Mouse (Mus musculus) T-cell, adult 2 months (primary cell): ENCODE results near the gene Hsd3b7.
A peak's percentile ranks its signal among the peaks of the same experiment; 100 is the strongest.

Experiments used
- DNase-seq: peaks from one replicate; pipeline ENCODE4 v3.0.0; 2022; ENCODE audit warnings: low spot score

Gene Hsd3b7

GRCm38 (mm10) chr7:127776426-127776825, 24.0 kb upstream of the Hsd3b7 start, which contains the start of gene Setd1a:
Gene Setd1a, plus strand, starts transcription at chr7:127776670.
- DNase-seq, result peak; percentile 71

- peak; percentile 97 for DNase-seq
These were observed 23.4 kb upstream of the Hsd3b7 start for GRCm38 (mm10) chr7:127776878-127777473.

DNA sequence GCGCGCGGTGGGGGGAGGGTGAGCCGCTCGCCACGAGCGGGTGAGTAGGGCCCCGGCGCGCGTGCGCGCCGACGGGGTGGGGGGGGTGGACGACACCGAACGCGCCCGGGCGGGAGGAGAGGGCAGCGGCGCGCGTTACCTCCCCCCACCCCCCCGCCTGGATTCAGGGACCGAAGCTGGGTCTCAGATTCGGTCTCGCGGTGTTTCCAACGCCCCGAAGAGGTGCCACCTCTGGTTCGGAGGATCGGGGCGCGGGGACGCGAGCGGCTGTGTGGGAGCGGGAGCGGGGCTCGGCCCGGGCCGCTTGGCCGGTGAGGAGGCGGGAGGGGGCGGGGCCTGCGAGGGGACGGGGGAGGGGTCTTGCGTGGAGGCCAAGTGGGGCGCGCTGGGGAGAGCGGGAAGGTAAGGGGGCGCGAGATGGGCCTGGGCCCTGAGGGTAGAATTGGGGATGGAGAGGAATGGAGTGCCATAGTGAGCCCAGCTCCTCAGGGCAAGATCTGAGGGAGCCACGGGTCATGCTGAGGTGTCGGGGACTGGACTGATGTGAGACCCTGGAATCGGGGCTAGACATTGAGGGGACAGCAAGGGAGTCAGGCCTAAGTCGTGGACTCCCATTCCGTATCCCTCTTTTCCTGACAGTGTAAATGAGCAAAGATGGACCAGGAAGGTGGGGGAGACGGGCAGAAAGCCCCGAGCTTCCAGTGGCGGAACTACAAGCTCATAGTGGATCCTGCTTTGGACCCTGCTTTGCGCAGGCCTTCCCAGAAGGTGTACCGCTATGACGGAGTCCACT, 22.7 kb upstream of the Hsd3b7 start:
- peak; percentile 46 for DNase-seq

GRCm38 (mm10) chr7:127778350-127778749, 22.1 kb upstream of the Hsd3b7 start:
- DNase-seq, result no peak

GRCm38 (mm10) chr7:127785308-127785707, 15.1 kb upstream of the Hsd3b7 start, which contains the start of gene Gm49388:
Gene Gm49388, plus strand, starts transcription at chr7:127785608.
- no peak for DNase-seq

DNA sequence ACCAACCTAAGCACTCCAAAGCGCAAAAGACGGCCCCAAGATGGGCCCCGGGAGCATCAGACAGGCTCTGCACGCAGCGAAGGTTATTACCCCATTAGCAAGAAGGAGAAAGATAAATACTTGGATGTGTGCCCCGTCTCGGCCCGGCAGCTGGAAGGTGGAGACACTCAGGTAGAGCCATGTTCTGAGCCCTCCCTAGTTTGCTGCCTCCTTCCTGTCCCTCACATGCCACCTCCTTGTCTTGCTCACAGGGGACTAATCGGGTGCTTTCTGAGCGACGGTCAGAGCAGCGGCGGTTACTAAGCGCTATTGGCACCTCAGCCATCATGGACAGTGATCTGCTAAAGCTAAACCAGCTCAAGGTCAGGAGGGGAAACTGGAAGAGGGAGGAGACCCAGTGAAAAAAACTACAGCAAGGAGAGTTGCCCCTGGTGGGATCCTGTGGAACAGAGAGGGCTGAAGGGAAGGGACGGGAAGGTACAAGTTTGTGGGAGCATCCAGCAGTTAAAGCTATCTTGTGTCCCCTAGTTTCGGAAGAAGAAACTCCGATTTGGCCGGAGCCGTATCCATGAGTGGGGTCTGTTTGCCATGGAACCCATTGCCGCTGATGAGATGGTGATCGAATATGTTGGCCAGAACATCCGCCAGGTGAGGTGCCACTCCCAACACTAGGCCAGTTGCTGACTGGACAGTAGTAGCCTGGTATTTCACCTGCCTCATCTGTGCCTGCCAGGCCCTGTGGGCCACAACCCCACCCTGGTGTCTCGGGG, 3.1 kb upstream of the Hsd3b7 start:
- no peak for DNase-seq

DNA sequence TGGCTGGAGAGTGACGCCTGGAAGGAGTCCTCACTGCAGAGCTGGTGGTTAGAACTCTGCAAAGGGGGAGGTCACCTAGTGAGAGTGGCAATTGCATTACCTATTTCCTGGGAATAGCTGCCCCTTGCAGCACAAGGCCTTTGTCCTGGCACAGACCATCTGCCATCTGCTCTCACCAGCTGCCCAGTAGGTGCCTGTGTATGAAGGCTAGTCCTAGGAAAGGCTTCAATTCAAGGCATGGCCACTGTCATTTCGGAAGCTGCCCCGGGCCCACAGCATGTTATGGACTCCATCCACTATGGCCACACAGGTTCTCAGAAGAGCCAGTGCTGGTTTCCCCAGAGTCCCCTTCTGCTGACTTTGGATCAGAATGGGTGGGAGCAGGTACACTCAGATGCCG, 1.8 kb upstream of the Hsd3b7 start:
- no peak for DNase-seq

- DNase-seq, result no peak
These were observed 1.2 kb upstream of the Hsd3b7 start for GRCm38 (mm10) chr7:127799211-127799610.

- DNase-seq, result no peak
These were observed 666 bp upstream of the Hsd3b7 start for GRCm38 (mm10) chr7:127799738-127800137.

- DNase-seq, result no peak
These were observed 712 bp downstream of the Hsd3b7 start for GRCm38 (mm10) chr7:127801010-127801621.

DNA sequence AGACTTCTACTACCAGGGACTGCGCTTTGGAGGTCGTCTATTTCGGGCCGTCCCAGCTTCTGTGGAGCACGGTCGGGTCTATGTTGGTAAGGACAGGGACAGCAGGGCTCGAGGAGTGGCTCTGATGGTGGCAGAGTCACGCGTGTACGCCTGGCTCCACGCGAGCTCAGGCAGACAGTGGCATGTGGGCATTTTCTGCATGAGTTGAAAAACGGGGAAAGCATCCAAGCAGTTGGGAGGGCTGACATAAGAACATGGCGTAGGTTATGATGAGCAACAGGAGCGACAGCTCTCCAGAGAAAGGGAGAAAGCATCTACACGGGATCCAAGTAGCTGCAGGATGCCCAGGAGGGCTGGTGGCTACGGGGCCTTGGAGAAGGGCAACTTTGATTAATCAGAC, 1.9 kb downstream of the Hsd3b7 start:
- DNase-seq, result no peak

GRCm38 (mm10) chr7:127808821-127809220, 8.4 kb downstream of the Hsd3b7 start:
- no peak for DNase-seq

GRCm38 (mm10) chr7:127809846-127810245, 9.4 kb downstream of the Hsd3b7 start:
- DNase-seq, result no peak

DNA sequence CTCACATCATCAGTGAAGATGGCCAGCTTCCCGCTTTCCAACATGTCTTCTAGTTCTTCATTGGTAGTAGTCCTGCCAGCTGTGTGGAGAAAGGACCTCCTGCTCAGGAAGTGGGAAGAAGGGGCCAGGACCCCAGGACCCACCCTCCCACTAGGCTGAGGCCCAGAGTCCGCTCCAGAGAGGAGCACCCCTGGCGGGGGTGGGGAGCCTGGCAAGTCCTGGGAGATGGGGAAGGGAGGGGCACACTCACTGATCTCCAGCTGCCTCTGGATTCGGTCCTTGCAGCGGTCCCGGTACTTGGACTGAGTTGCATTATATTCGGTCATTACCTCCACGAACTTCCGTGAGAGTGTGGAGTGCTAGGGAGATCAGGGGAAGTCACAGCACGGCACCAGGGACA, 10.2 kb downstream of the Hsd3b7 start:
- no peak for DNase-seq

DNA sequence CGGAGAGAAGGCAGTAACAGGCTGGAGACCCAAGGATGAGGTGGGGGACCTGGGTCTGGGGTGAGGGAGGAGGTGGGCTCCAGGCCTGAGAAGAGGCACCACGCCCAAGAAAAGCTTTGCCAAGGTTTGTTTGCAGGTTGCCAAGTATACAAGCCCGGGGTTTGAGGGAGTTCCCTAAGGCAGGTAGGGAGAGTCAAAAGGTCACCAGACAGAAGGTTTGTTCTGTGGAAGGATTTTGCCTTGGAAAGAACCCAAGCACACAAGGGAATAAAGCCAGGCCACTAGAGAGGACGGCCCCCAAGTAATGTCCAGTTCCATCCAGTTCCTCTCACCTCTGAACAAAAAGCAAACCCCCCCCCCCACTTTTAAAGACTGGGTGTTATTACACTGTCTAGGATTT, 10.8 kb downstream of the Hsd3b7 start:
- no peak for DNase-seq

GRCm38 (mm10) chr7:127812292-127812691, 11.9 kb downstream of the Hsd3b7 start:
- DNase-seq, result no peak

- no peak for DNase-seq
These were observed 13.4 kb downstream of the Hsd3b7 start for GRCm38 (mm10) chr7:127813821-127814220.

DNA sequence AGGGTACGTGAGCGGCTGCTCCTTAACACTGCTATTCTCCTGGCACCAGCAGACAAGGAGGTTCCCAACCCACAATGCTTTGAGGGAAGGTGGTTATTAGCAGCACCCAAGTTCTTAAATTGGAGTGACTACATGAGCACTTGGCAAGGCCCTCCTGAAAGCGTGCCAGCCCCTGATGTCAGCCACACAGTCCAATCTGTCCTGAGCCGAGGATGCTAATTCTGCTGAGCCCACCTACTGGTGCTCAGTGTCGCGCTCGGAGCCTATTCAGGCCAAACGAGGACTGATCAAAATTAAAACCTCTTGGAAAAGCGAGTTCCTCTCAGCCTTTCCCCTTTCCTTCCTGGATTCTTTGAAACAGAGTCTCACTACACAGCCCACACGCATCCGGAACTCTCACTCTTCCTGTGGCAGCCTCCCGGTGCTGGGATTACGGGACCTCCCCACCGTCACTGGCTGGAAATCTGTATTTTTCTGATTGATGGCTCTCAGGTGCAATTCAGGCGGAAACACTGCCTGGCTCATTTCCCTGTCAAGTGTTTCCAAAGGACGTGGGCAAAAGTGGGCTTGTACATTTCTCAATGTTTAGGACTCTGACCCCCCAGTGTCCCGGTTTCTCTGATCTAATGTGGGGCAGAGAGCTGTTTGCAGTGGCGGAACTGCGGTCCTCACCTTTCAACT, 14.0 kb downstream of the Hsd3b7 start:
- no peak for DNase-seq

DNA sequence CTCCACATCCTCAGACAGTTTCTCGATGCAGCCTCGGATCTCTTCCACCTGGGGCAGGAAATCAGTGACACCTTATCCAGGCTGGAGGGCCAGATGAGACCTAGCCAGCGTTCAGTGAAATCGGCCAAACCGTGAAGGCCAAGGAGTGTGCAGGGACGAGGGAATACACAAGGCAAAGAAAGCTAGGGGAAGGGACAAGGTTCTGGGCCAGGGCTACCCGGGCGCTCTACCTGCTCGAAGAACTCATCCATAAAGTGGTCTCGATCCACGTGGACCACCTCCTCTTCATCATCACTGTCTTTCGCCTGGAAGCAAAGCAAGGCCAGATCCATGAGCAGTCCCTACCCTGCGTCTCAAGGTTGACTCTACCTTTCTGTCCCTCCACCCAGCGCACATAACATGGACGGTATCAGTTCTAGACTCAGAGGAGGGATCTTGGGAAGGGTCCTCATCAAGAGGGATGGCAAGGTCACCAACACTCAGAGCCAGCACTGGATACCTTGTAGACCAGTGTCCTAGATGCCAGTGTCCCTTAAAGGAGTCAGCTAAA, 14.8 kb downstream of the Hsd3b7 start:
- no peak for DNase-seq

DNA sequence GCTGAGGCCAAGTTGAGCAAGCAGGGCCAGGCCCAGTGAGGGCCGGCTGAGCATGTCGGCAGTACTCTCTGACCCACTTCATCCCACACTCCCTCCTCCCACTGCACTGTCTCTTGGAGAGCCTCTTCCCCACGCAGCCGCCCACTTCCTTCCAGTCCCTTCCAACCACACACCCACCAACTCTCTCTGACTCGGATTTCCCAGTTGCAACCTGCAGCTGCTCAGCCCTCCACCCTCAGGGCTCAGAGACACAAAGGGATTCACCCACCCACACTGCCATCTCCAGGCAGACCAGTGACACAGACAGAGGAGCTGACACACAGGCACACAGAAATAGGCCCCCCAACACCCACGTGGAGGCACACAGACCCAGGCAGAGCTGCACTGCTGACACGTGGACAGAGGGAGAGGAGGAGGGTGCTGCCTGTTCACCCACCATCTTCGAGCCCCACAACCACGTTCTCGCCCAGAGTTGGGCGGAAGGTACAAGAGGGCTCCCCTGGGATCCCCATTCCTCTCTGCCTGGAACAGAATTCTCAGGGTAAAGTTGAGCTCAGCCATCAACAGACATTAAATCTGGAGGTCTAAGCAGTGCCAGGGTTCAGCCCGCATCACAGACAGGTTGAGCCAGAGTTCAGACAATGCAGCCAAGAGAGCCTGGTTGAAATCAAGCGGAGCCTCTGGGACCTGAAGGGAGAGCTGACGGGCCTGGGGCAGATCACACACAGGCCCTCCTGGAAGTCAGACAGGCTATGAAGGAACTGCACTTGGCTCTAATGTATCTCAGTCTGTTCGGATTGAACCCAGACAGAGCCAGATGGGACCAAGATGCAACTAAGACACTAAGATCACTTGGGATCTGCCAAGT, 15.8 kb downstream of the Hsd3b7 start:
- DNase-seq, result no peak

DNA sequence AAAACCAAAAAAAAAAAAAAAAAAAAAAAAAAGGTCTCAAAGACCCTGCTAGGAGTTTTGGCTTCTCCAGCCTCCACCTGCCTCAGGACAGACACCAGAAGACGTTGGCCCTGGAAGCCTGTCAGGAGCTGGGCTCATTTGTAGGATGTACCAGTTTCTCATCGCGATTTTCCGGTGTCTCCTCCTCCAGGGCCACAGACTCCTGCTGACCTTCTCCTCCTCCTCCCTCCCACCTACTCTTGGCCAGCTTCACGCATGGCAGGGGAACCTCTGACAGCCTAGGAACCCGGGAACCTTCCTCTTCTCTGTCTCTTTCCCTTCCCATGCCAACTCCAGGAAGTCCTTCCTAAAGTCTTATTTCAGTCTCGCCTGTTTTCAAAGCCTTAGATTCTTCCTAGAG, 16.6 kb downstream of the Hsd3b7 start:
- no peak for DNase-seq
